Mouse (Mus musculus) layer of hippocampus, postnatal 10 days (tissue): Measurements from ENCODE around the gene Rragc. TPM values are rescaled to one million over a fixed set of nuclear protein-coding genes. Genes with fewer than 3 reads are reported as not detected.

Experiments
- DNase-seq, 2 experiments: peaks; one replicate each; pipeline ENCODE4 v3.0.0; 2021; ENCODE audit warnings: low spot score in 2 of 2
- total RNA-seq, 2 experiments: library from RNA; stranded (reverse); gene quantifications; 2 replicates each; pipeline ENCODE4 v1.2.3; 2021

Gene Rragc
- total RNA-seq, 2 experiments from 2014 or later = 44.3 to 49.9 TPM

DNA sequence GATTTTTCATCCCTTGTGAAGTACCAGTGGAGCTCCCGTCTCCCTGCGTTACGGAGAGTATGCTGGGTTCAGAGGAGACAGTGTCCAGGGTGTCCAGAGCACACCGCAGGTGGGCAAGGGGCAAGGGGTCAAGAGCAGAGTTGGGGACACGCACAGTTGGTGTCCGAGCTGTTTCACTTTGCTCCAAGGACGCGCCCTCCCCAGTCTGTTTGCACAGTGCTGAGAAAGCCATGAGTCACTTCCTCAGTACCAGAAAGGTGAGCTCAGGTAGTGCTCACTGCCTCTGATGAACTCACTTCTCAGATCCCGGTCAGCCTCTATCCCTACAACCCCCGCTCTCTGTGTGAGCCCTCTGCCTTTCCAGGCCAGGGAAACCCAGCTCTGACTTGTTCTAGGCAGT, 32.4 kb downstream of the Rragc start:
- DNase-seq = no peak

- DNase-seq = no peak
Measured at GRCm38 (mm10) chr4:123952059-123952458, 34.8 kb downstream of the Rragc start.

DNA sequence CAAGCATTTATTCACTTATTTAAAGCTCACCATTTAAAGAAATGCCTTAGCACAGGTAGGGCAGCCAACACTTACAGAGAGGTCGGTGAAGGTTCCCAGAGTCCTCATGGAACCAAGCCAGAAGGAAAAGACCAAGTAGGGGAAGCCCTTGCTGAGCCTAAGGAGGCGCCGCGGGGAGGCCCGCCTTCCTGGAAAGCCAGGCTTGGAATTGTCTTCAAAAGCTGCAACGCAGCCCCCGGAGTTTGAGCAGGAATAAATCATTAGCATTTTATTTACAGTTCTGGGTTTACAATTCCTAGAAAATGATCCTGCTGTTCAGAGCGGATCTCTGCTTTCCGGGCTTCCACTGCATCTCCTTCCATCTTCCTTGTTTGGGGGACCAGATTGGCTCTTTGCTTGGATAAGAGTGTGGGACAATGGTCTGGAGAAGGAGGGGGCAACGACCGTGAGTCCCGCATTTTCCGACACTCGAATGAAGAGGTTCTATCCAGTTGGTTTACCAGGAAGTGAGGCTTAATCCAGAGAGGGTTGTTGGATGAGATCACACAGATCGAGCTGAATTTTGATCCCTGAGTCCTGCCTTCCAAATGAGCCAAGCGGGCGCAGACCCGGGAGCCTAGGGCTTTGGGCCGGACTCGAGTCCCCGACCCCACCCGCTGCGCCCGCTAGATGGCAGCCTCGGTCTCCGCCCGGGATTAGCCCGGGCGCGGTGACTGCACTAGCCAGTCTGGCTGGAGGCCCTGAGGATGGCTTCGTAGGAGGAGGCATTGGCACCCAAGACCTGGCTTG, 39.7 kb downstream of the Rragc start:
- DNase-seq = peak; percentile 86 to 88

DNA sequence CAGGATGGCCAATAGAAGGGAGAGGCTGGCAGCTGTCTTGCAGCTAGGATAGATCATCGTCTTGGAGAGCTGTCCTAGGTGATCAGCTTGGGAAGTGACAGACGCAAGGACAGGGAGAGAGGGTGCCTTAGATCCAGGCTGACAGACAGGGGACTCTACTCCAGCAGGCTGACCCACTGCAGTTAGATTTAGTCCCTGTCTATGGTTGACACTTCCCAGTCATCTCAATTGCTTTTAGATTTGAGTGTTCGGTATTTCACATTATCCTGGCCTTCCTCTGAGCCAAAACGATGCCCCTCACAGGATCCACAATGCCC, 40.2 kb downstream of the Rragc start:
- no peak for DNase-seq

GRCm38 (mm10) chr4:123957891-123958290, 40.6 kb downstream of the Rragc start:
- no peak for DNase-seq

DNA sequence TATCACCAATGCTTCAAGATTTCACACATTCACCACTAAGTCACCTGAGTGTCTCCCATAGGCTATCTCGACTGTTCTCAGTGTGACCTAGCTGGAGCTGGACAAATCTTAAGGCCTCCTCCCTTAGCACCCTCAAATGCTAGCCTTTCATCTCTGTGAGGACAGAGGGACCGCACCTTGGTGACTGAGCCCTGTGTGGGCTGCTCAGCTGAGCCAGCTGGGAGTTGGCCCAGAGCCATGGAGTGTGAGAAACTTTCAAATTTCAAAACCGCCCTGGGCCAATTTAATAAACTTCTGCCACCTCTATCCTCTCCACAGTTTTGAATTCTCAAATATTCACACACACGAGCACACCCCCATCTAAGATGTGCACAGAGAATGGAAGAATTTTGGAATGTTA, 43.7 kb downstream of the Rragc start:
- DNase-seq = no peak

DNA sequence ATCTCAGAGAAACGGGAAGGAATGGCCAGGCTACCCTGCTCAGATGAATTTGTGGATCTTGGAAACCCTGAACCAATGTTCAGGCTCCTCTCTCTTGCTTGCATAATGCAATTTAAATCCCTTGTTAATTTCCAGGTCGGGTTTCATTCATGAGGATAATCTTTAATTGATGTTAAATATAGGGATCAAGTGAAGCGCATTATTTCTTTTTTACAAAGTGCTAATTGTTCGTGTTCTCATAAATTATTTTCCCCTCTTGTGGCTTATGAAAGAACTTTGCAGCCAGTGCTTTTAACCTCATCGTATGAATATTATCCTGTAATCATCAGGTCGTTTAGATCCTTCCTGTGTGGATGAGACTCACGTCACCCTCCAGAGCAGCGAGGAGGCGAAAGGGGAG, 45.5 kb downstream of the Rragc start:
- no peak for DNase-seq

- no peak for DNase-seq
Measured at GRCm38 (mm10) chr4:123968663-123969321, 51.5 kb downstream of the Rragc start.

- DNase-seq = no peak
Measured at GRCm38 (mm10) chr4:123969458-123969857, 52.2 kb downstream of the Rragc start.

GRCm38 (mm10) chr4:123971059-123971458, 53.8 kb downstream of the Rragc start:
- DNase-seq = peak in 1 of 2 experiments; percentile 39

- DNase-seq = no peak
Measured at GRCm38 (mm10) chr4:123972423-123973049, 55.3 kb downstream of the Rragc start.

- no peak for DNase-seq
Measured at GRCm38 (mm10) chr4:123982105-123982504, 64.9 kb downstream of the Rragc start.

Other genes with a start within 250 kb of the Rragc start
- 100 to 1,000 TPM; 242 to 248 TPM for gene Macf1, start 233.1 kb upstream of the Rragc start, total RNA-seq
- gene Ndufs5, start 199.2 kb upstream of the Rragc start, total RNA-seq = 100 to 1,000 TPM; 174 to 175 TPM
- gene Akirin1, start 167.1 kb upstream of the Rragc start, total RNA-seq = 10 to 100 TPM; 57.8 to 77.0 TPM
- gene Rhbdl2, start 129.6 kb upstream of the Rragc start, total RNA-seq = 1 to 10 TPM; 1.4 to 3.7 TPM
- gene 4933427I04Rik, start 57.8 kb upstream of the Rragc start, total RNA-seq = not detected
- 10 to 100 TPM; 16.1 to 17.2 TPM for gene Mycbp, start 12.6 kb upstream of the Rragc start, total RNA-seq
- not detected for gene 4930535I16Rik, start 576 bp downstream of the Rragc start, total RNA-seq